Mouse (Mus musculus) neural tube, embryonic 15.5 days (tissue): Measurements from ENCODE around the gene Ttyh1. TPM values are rescaled to one million over a fixed set of nuclear protein-coding genes. Genes with fewer than 3 reads are reported as not detected.
"Not testable (repeated sequence)": the region's sequence is repeated elsewhere in the genome, so short reads cannot be mapped to it uniquely, and the experiment has no call there.

Experiments
- ATAC-seq: fragments of 200-750 bp; cut with Nextera tagmentation; 2 replicates; pipeline ENCODE4 v1.8.0; 2017; ENCODE audit warnings: mild to moderate bottlenecking, moderate TSS enrichment, moderate library complexity; ENCODE audit not compliant: low FRiP score
- H3K27ac ChIP-seq: fragments of 300-500 bp; sonication (generic); replicated peaks from 2 replicates; pipeline ENCODE4 v1.5.1; 2015; ENCODE audit warnings: mild to moderate bottlenecking, inconsistent platforms
- H3K27me3 ChIP-seq: fragments of 300-500 bp; sonication (generic); replicated peaks from 2 replicates; pipeline ENCODE4 v1.6.1; 2015; ENCODE audit warnings: inconsistent platforms
- H3K36me3 ChIP-seq: fragments of 300-500 bp; sonication (generic); 2 replicates; pipeline ENCODE4 v1.6.1; 2015; ENCODE audit warnings: inconsistent platforms
- H3K4me1 ChIP-seq: fragments of 300-500 bp; sonication (generic); 2 replicates; pipeline ENCODE4 v1.6.1; 2015; ENCODE audit warnings: inconsistent platforms
- H3K4me2 ChIP-seq: fragments of 300-500 bp; sonication (generic); 2 replicates; pipeline ENCODE4 v1.6.1; 2015; ENCODE audit warnings: inconsistent platforms, mild to moderate bottlenecking, moderate library complexity
- H3K4me3 ChIP-seq: fragments of 300-500 bp; sonication (generic); replicated peaks from 2 replicates; pipeline ENCODE4 v1.5.1; 2015; ENCODE audit warnings: mild to moderate bottlenecking, inconsistent platforms
- H3K9ac ChIP-seq: fragments of 300-500 bp; sonication (generic); replicated peaks from 2 replicates; pipeline ENCODE4 v1.6.1; 2015; ENCODE audit warnings: mild to moderate bottlenecking, inconsistent platforms
- H3K9me3 ChIP-seq: fragments of 300-500 bp; sonication (generic); replicated peaks from 2 replicates; pipeline ENCODE4 v1.6.1; 2016; ENCODE audit warnings: inconsistent platforms
- WGBS: fragments of 180-500 bp; shearing (Covaris S2); methylation state at CpG from one replicate; pipeline ENCODE4 v1.1.7; 2015; ENCODE audit warnings: mixed read lengths; 5-methylcytosine and 5-hydroxymethylcytosine counted together
- polyA plus RNA-seq: library from polyadenylated mRNA; unstranded; fragments of >200 nt; fragmentation: Nextera tagmentation; extraction: Ambion mirVana; gene quantifications from 2 replicates; pipeline ENCODE4 v1.2.1, GENCODE M21; 2015

Ttyh1 gene
- polyA plus RNA-seq, 1 experiment from 2014 or later = 155 TPM

DNA sequence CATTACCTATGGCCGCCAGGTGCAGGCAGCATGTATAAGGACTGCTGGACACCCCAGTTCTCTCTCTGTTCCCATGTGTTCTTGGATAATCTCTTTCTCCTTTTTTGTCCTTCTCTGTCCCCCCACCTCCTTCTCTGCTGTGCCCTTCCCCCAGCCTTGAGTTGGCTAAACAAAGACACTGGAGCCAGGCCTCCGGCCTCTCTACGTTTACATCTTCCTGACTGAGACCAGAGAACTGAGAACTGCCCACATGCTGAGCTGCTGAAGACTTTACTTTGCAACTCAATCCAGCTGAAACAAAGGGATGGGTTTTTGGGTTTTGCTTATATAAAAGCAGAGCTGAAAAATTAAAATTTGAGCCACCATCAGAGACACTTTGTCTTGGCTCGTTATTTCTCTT is 35.8 kb downstream of the Ttyh1 start:
- Histone ChIP-seq H3K4me1 (peaks cover 17% of the 10 kb centered on the region), H3K9ac (no peak overlapping the region), H3K27me3 (peaks cover 23% of the 10 kb centered on the region), H3K4me2 (no peak overlapping the region), H3K4me3 (no peak overlapping the region), H3K9me3 (no peaks in the 10 kb centered on the region), H3K36me3 (no peaks in the 10 kb centered on the region), H3K27ac (no peak overlapping the region)
- ATAC-seq = no peak
- 44% methylated on average over 4 of the region's 4 CpGs for WGBS

DNA sequence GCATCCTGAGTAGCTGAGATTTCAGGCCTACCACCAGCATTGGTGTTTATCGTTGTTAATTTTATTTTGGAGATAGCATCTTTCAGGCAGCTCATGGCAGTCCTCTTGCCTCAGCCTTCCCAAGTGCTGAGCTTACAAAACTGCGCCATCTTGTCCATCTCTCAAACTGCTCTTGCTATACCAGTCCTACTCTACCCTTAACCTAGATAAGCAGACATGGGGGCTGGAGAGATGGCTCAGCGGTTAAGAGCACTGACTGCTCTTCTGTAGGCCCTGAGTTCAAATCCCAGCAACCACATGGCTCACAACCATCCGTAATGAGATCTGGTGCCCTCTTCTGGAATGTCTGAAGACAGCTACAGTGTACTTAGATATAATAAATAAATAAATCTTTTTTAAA is 42.4 kb downstream of the Ttyh1 start:
- not testable (repeated sequence) for H3K36me3 ChIP-seq, ATAC-seq, H3K27me3 ChIP-seq, H3K9me3 ChIP-seq, H3K9ac ChIP-seq, H3K27ac ChIP-seq, H3K4me2 ChIP-seq, H3K4me3 ChIP-seq
- peaks cover 18% of the 10 kb centered on the region for H3K4me1 ChIP-seq
- WGBS = 96% methylated on average over 4 of the region's 4 CpGs

DNA sequence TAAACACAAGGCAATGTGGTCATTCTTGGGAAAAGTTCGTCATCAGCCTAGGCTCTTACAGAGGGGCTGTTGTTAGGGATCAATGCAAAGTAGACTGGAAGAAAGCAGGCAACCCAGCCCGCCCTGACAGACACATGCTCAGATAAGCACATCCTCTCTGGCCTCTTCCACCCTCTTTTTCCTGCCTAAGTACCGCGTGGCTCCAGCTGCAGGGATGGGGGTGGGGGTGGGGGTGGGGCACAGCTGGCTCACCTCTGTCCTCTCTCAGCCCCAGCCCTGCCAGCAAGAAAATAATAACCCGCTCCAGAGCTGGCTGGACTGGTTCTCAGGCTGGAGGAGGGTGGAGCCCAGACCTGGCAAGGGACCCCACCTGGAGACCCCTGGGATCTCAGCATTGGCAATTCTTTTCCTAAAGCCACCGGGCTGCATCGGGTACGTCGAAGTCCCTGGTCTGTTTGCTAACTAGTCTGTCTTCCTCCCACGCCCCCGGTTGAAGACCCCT is 44.4 kb downstream of the Ttyh1 start:
- WGBS = 3% methylated on average over 11 of the region's 11 CpGs
- peak overlapping the region; percentile 58 for H3K4me2 ChIP-seq
- peak overlapping the region; percentile 39 for H3K4me3 ChIP-seq
- H3K36me3 ChIP-seq = no peaks in the 10 kb centered on the region
- H3K27ac ChIP-seq = no peak overlapping the region
- H3K9me3 ChIP-seq = no peaks in the 10 kb centered on the region
- peaks cover 18% of the 10 kb centered on the region for H3K4me1 ChIP-seq
- H3K9ac ChIP-seq = peak overlapping the region; percentile 30; the same call in 1 of the 2 replicates
- peak; percentile 53; the same call in 1 of the 2 replicates for ATAC-seq
- H3K27me3 ChIP-seq = no peaks in the 10 kb centered on the region

DNA sequence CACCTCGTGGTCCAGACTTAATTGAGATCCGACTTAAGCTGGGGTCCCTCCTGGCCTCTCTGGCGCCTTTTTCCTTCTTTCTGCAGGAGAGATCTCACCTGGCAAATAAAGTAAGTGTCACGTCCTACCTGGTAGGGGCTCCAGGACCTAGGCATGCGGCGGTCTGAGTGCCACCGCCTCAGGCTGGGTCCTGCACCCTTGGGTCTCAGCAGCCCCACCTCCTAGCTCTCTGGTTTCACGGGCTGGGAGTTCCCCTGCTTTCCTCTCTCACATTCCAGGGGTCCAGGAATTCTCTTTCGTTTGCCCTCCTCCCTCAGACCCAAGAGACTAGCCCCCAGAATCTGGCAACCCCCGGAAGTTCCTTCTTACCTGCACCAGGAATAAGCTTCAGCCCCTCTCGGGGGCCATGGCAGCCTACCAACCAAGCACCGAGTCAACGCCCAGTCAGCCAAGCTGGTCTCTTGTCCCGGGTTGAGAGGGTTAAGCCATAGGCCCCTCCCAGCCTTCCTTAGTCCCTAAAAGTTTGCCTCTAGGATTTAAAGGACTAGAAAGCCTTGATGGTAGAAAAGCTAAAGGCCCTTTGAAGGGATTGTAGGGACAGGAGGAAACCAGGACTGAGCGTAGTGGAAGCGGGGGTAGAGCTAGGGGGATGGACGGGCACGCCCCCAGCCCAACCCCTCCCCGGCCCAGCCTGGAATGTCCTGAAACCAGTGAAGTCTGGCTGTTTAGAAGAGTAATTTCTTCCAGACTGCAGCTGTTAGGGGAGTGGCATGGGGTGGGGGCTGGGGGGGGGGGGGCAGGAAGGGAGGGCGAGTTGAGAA is 45.1 kb downstream of the Ttyh1 start, which contains the start of gene Cdc42ep5:
Cdc42ep5 (minus strand) TSS at position 771 of the 821 bp plus-strand sequence.
- Histone ChIP-seq H3K4me3 (peak within 1 kb of the TSS; percentile 39), H3K4me2 (peak within 1 kb of the TSS; percentile 58), H3K9ac (peak within 1 kb of the TSS; percentile 30; the same call in 1 of the 2 replicates), H3K27me3 (no peaks in the 10 kb centered on the region), H3K36me3 (no peaks in the 10 kb centered on the region), H3K9me3 (no peaks in the 10 kb centered on the region), H3K27ac (no peak within 1 kb of the TSS), H3K4me1 (peaks cover 18% of the 10 kb centered on the region)
- ATAC-seq = peak; percentile 73
- 2% methylated on average over 19 of the region's 20 CpGs for WGBS

DNA sequence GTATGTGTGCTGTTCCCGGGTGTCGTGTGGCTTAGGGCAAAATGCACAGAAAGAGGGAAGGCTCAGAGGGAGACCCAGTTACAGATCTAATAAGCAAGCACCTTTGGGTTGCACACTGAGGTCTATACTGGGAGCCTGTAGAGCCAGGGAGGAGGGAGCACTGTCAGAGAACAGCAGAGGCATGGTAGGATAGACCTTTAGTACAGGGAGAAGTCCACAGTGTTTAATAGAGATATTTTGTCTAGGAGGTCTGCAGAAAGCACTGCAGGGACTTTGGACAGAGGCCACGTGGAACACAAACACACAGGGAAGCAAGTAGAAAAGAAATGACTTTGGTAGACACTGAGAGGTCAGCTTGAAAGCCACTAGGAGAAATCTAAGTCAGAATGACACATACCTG is 46.1 kb downstream of the Ttyh1 start:
- H3K27me3 ChIP-seq = no peaks in the 10 kb centered on the region
- H3K4me2 ChIP-seq = peak overlapping the region; percentile 58
- no peak for ATAC-seq
- peaks cover 18% of the 10 kb centered on the region for H3K4me1 ChIP-seq
- no peaks in the 10 kb centered on the region for H3K9me3 ChIP-seq
- H3K4me3 ChIP-seq = 0 out of 2 replicates have a peak overlapping the region, but pooled peaks have one; percentile 39
- 20% methylated on average over 3 of the region's 3 CpGs for WGBS
- H3K9ac ChIP-seq = no peak overlapping the region
- no peak overlapping the region for H3K27ac ChIP-seq
- no peaks in the 10 kb centered on the region for H3K36me3 ChIP-seq

DNA sequence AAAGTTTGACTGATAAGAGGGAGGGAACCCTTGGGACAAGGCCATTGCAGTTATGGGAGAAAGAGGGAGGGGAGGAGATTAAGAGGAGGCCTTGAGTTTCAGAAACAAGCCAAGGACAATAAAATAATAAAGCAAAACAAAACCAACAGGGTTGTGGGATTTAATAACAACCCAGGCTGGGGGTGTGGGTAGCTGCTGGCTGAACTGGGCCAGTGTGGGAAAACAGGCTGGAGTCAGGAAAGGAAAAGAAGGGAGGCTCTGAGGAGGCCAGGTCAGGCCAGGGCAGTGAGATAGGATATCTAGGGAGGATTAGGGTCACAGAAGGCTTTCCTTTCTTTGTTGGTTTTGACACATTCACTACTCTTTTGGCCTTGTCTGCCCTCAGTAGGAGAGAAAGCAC is 47.9 kb downstream of the Ttyh1 start:
- ATAC-seq = no peak
- H3K36me3 ChIP-seq = no peaks in the 10 kb centered on the region
- no peak overlapping the region for H3K4me3 ChIP-seq
- no peak overlapping the region for H3K9ac ChIP-seq
- H3K9me3 ChIP-seq = no peaks in the 10 kb centered on the region
- no peaks in the 10 kb centered on the region for H3K27me3 ChIP-seq
- no peak overlapping the region for H3K4me2 ChIP-seq
- H3K4me1 ChIP-seq = peaks cover 18% of the 10 kb centered on the region
- no peak overlapping the region for H3K27ac ChIP-seq

DNA sequence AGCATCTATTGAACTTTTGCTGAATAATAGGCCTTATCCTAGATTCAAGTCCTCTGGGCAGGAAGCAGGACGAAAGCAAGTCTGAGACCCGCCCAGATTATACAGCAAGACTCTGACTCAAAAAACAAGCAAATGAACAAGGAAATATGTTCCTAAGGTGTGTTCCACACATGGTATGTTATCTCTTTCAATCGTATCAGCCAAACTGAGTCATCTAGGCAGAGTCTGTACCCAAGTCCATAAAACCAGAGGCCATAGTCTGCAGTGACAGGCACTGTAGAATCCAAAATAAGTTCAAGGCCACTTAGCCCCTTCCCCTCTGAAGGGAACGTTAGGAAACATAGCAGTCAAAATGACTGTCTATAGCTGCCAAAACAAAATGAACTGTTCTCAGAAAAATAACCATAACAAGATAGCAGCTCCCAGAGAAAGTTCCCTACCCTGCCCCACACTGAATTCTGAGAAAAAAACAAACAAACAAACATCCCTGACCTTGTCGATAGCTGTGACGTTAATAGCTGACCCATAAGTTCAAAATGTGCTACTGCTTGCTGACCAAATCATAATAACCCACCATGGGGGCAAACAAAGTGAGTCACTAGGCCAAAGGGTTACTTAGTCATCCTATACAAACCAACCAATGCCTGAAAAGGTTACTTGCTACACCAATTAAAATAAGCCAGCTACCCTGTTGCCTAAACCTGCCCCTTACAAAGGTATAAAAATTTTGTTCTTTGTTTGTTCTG is 51.2 kb downstream of the Ttyh1 start:
- no peak overlapping the region for H3K27ac ChIP-seq

DNA sequence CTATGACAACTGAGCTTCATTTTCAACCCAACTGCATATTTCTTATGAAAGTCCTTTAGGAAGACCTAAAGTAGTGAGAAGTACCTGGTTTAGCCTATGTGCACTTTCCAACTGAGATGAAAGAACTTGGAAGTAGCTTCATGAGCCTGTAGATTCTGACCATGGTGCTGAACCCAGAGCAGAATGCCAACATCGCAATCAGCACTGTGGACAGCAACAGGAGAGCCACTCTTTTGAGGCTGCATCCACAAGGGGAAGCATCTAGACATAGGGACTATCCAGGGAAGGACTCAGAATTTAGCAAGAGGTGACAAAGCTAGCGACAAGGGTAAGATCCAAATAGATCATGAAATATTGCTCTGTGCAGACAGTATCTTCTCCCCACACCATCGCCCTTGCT is 59.2 kb downstream of the Ttyh1 start:
- no peak for ATAC-seq
- H3K4me2 ChIP-seq = no peak overlapping the region
- H3K27me3 ChIP-seq = no peaks in the 10 kb centered on the region
- H3K9me3 ChIP-seq = no peaks in the 10 kb centered on the region
- no peak overlapping the region for H3K9ac ChIP-seq
- H3K4me3 ChIP-seq = no peak overlapping the region
- no peaks in the 10 kb centered on the region for H3K4me1 ChIP-seq
- H3K27ac ChIP-seq = no peak overlapping the region
- H3K36me3 ChIP-seq = no peaks in the 10 kb centered on the region
- 53% methylated on average over 3 of the region's 3 CpGs for WGBS

More for the DNA sequence above, 51.2 kb downstream of the Ttyh1 start:
- Histone ChIP-seq H3K4me2 (no peak overlapping the region), H3K36me3 (no peaks in the 10 kb centered on the region), H3K9me3 (no peaks in the 10 kb centered on the region), H3K9ac (no peak overlapping the region), H3K4me1 (peaks cover under 1% of the 10 kb centered on the region; the same call in 1 of the 2 replicates), H3K4me3 (no peak overlapping the region), H3K27me3 (no peaks in the 10 kb centered on the region)
- WGBS = 87% methylated on average over 6 of the region's 6 CpGs
- ATAC-seq = no peak

Other genes with a start within 250 kb of the Ttyh1 start
- 0.09 TPM in 1 of 2 replicates, not detected in the other for gene Gm14548, start 221.3 kb upstream of the Ttyh1 start, polyA plus RNA-seq
- gene Lilra6, start 203.9 kb upstream of the Ttyh1 start, polyA plus RNA-seq = 0.32 TPM in 1 of 2 replicates, not detected in the other
- 3.5 and 4.6 TPM in 2 replicates for gene Lair1, start 56.2 kb upstream of the Ttyh1 start, polyA plus RNA-seq
- 71.3 and 77.4 TPM in 2 replicates for gene Leng8, start 17.6 kb downstream of the Ttyh1 start, polyA plus RNA-seq
- gene Leng9, start 31.0 kb downstream of the Ttyh1 start, polyA plus RNA-seq = 6.6 TPM in 2 replicates
- gene Cdc42ep5, start 45.5 kb downstream of the Ttyh1 start, polyA plus RNA-seq = 7.9 and 15.5 TPM in 2 replicates
- 0.14 TPM in 1 of 2 replicates, not detected in the other for gene Lilra5, start 118.3 kb downstream of the Ttyh1 start, polyA plus RNA-seq
- 0.19 TPM in 1 of 2 replicates, not detected in the other for gene Ncr1, start 218.3 kb downstream of the Ttyh1 start, polyA plus RNA-seq